Mouse (Mus musculus) heart, embryonic 15.5 days (tissue): Measurements from ENCODE around the gene Wfdc15a. TPM values are rescaled to one million over a fixed set of nuclear protein-coding genes. Genes with fewer than 3 reads are reported as not detected.

ENCODE experiments used
- ATAC-seq: fragments of 200-750 bp; cut with Nextera tagmentation; replicated peaks from 2 replicates; pipeline ENCODE4 v1.8.0; 2017; ENCODE audit warnings: low read depth, moderate TSS enrichment; ENCODE audit not compliant: insufficient number of reproducible peaks, insufficient read depth, low FRiP score
- H3K27ac ChIP-seq: fragments of 300-500 bp; sonication (generic); 2 replicates; pipeline ENCODE4 v1.5.1; 2015; ENCODE audit warnings: mild to moderate bottlenecking, inconsistent platforms
- H3K27me3 ChIP-seq: fragments of 300-500 bp; sonication (generic); 2 replicates; pipeline ENCODE4 v1.6.1; 2015; ENCODE audit warnings: inconsistent platforms
- H3K36me3 ChIP-seq: fragments of 300-500 bp; sonication (generic); 2 replicates; pipeline ENCODE4 v1.6.1; 2015; ENCODE audit warnings: mild to moderate bottlenecking, inconsistent platforms
- H3K4me1 ChIP-seq: fragments of 300-500 bp; sonication (generic); replicated peaks from 2 replicates; pipeline ENCODE4 v1.6.1; 2015; ENCODE audit warnings: inconsistent platforms
- H3K4me2 ChIP-seq: fragments of 300-500 bp; sonication (generic); 2 replicates; pipeline ENCODE4 v1.6.1; 2015; ENCODE audit warnings: inconsistent platforms, mild to moderate bottlenecking, moderate library complexity
- H3K4me3 ChIP-seq: fragments of 300-500 bp; sonication (generic); 2 replicates; pipeline ENCODE4 v1.5.1; 2015; ENCODE audit warnings: mild to moderate bottlenecking, inconsistent platforms
- H3K9ac ChIP-seq: fragments of 300-500 bp; sonication (generic); 2 replicates; pipeline ENCODE4 v1.6.1; 2015; ENCODE audit warnings: mild to moderate bottlenecking, inconsistent platforms
- H3K9me3 ChIP-seq: fragments of 300-500 bp; sonication (generic); replicated peaks from 2 replicates; pipeline ENCODE4 v1.6.1; 2016; ENCODE audit warnings: inconsistent platforms
- WGBS: fragments of 180-500 bp; shearing (Covaris S2); methylation state at CpG from one replicate; pipeline ENCODE4 v1.1.7; 2015; ENCODE audit warnings: mixed read lengths; 5-methylcytosine and 5-hydroxymethylcytosine counted together
- polyA plus RNA-seq: library from polyadenylated mRNA; unstranded; fragments of >200 nt; fragmentation: Nextera tagmentation; extraction: Ambion mirVana; gene quantifications from 2 replicates; pipeline ENCODE4 v1.2.1, GENCODE M21; 2015

Gene Wfdc15a
- polyA plus RNA-seq, 1 experiment from 2014 or later = not detected

GRCm38 (mm10) chr2:164175850-164176249 is 24.1 kb downstream of the Wfdc15a start:
- no peaks in the 10 kb centered on the region for H3K9me3 ChIP-seq
- H3K4me3 ChIP-seq = no peak overlapping the region
- H3K4me2 ChIP-seq = no peak overlapping the region
- WGBS = 75% methylated on average over 3 of the region's 3 CpGs
- H3K27ac ChIP-seq = no peak overlapping the region
- peaks cover 34% of the 10 kb centered on the region for H3K27me3 ChIP-seq
- peaks cover 18% of the 10 kb centered on the region for H3K4me1 ChIP-seq
- H3K36me3 ChIP-seq = no peaks in the 10 kb centered on the region
- no peak for ATAC-seq
- no peak overlapping the region for H3K9ac ChIP-seq

- no peaks in the 10 kb centered on the region for H3K36me3 ChIP-seq
- no peak overlapping the region for H3K4me2 ChIP-seq
- WGBS = 69% methylated on average over 8 of the region's 8 CpGs
- H3K9me3 ChIP-seq = no peaks in the 10 kb centered on the region
- H3K27ac ChIP-seq = no peak overlapping the region
- H3K4me1 ChIP-seq = peaks cover 22% of the 10 kb centered on the region
- H3K4me3 ChIP-seq = no peak overlapping the region
- no peak overlapping the region for H3K9ac ChIP-seq
- no peak for ATAC-seq
- peaks cover 44% of the 10 kb centered on the region for H3K27me3 ChIP-seq
These were observed 25.1 kb downstream of the Wfdc15a start for GRCm38 (mm10) chr2:164174649-164175395.

- H3K4me3 ChIP-seq = no peak overlapping the region
- no peak for ATAC-seq
- no peaks in the 10 kb centered on the region for H3K9me3 ChIP-seq
- peaks cover 25% of the 10 kb centered on the region for H3K4me1 ChIP-seq
- H3K36me3 ChIP-seq = no peaks in the 10 kb centered on the region
- no peak overlapping the region for H3K4me2 ChIP-seq
- H3K9ac ChIP-seq = no peak overlapping the region
- WGBS = 31% methylated on average over 3 of the region's 3 CpGs
- H3K27me3 ChIP-seq = peaks cover 54% of the 10 kb centered on the region
- no peak overlapping the region for H3K27ac ChIP-seq
These were observed 26.5 kb downstream of the Wfdc15a start for GRCm38 (mm10) chr2:164173394-164173793.

- no peak within 1 kb of the TSS for H3K27ac ChIP-seq
- under 1% methylated on average over 29 of the region's 29 CpGs for WGBS
- peak within 1 kb of the TSS; percentile 39 for H3K4me3 ChIP-seq
These were observed 29.0 kb downstream of the Wfdc15a start, which contains the start of gene Kcns1 for GRCm38 (mm10) chr2:164170902-164171301. TSS of gene Kcns1 (minus strand) at chr2:164171113.

GRCm38 (mm10) chr2:164170326-164170725 is 29.6 kb downstream of the Wfdc15a start:
- Histone ChIP-seq H3K27ac (no peak overlapping the region), H3K9me3 (no peaks in the 10 kb centered on the region), H3K4me1 (peaks cover 34% of the 10 kb centered on the region), H3K9ac (no peak overlapping the region), H3K36me3 (no peaks in the 10 kb centered on the region), H3K4me2 (no peak overlapping the region), H3K27me3 (peaks cover 72% of the 10 kb centered on the region), H3K4me3 (0 out of 2 replicates have a peak overlapping the region, but pooled peaks have one; percentile 39)
- no peak for ATAC-seq
- 11% methylated on average over 11 of the region's 11 CpGs for WGBS

More at GRCm38 (mm10) chr2:164170902-164171301, 29.0 kb downstream of the Wfdc15a start, which contains the start of gene Kcns1:
- ATAC-seq = no peak
- Histone ChIP-seq H3K9ac (no peak within 1 kb of the TSS; the same call in 1 of the 2 replicates), H3K4me2 (peak within 1 kb of the TSS; percentile 63), H3K36me3 (no peaks in the 10 kb centered on the region), H3K4me1 (peaks cover 34% of the 10 kb centered on the region), H3K9me3 (no peaks in the 10 kb centered on the region), H3K27me3 (peaks cover 66% of the 10 kb centered on the region)

GRCm38 (mm10) chr2:164168571-164168946 is 31.4 kb downstream of the Wfdc15a start:
- no peak for ATAC-seq
- H3K36me3 ChIP-seq = no peaks in the 10 kb centered on the region
- H3K9me3 ChIP-seq = no peaks in the 10 kb centered on the region
- WGBS = 10% methylated on average over 42 of the region's 42 CpGs
- peak overlapping the region; percentile 62 for H3K4me2 ChIP-seq
- H3K9ac ChIP-seq = no peak overlapping the region
- H3K27ac ChIP-seq = no peak overlapping the region
- H3K4me1 ChIP-seq = peaks cover 26% of the 10 kb centered on the region
- H3K27me3 ChIP-seq = peaks cover 83% of the 10 kb centered on the region
- H3K4me3 ChIP-seq = peak overlapping the region; percentile 34

GRCm38 (mm10) chr2:164167752-164168570 is 32.0 kb downstream of the Wfdc15a start:
- Histone ChIP-seq H3K4me3 (peak overlapping the region; percentile 34), H3K4me2 (peak overlapping the region; percentile 62), H3K27ac (no peak overlapping the region), H3K27me3 (peaks cover 83% of the 10 kb centered on the region), H3K9me3 (no peaks in the 10 kb centered on the region), H3K4me1 (peaks cover 24% of the 10 kb centered on the region), H3K9ac (no peak overlapping the region), H3K36me3 (no peaks in the 10 kb centered on the region)
- 13% methylated on average over 90 of the region's 90 CpGs for WGBS
- ATAC-seq = 0 out of 2 replicates have a peak, but pooled peaks have one; percentile 8

- no peak for ATAC-seq
- Histone ChIP-seq H3K9ac (no peak overlapping the region), H3K4me1 (peaks cover 11% of the 10 kb centered on the region), H3K27ac (no peak overlapping the region), H3K4me3 (no peak overlapping the region), H3K36me3 (no peaks in the 10 kb centered on the region), H3K9me3 (no peaks in the 10 kb centered on the region), H3K4me2 (no peak overlapping the region), H3K27me3 (peaks cover 58% of the 10 kb centered on the region)
- 90% methylated on average over 5 of the region's 5 CpGs for WGBS
These were observed 35.0 kb downstream of the Wfdc15a start for GRCm38 (mm10) chr2:164164941-164165340.

GRCm38 (mm10) chr2:164161515-164162055 is 38.3 kb downstream of the Wfdc15a start:
- Histone ChIP-seq H3K9me3 (no peaks in the 10 kb centered on the region), H3K4me3 (no peak overlapping the region), H3K4me2 (no peak overlapping the region), H3K27ac (no peak overlapping the region), H3K36me3 (no peaks in the 10 kb centered on the region), H3K4me1 (no peaks in the 10 kb centered on the region), H3K27me3 (peaks cover 24% of the 10 kb centered on the region), H3K9ac (no peak overlapping the region)
- ATAC-seq = no peak
- 77% methylated on average over 11 of the region's 11 CpGs for WGBS

- no peak for ATAC-seq
- no peaks in the 10 kb centered on the region for H3K27me3 ChIP-seq
- WGBS = 93% methylated on average over 2 of the region's 2 CpGs
- H3K27ac ChIP-seq = no peak overlapping the region
- H3K36me3 ChIP-seq = peaks cover 4% of the 10 kb centered on the region
- H3K9me3 ChIP-seq = no peaks in the 10 kb centered on the region
- H3K4me3 ChIP-seq = no peak overlapping the region
- H3K4me1 ChIP-seq = no peaks in the 10 kb centered on the region
- H3K9ac ChIP-seq = no peak overlapping the region
- H3K4me2 ChIP-seq = no peak overlapping the region
These were observed 41.1 kb downstream of the Wfdc15a start for GRCm38 (mm10) chr2:164158838-164159237.

GRCm38 (mm10) chr2:164156158-164156557 is 43.8 kb downstream of the Wfdc15a start:
- WGBS = 86% methylated on average over 7 of the region's 7 CpGs
- Histone ChIP-seq H3K4me3 (no peak overlapping the region), H3K4me2 (no peak overlapping the region), H3K27me3 (no peaks in the 10 kb centered on the region), H3K4me1 (no peaks in the 10 kb centered on the region), H3K9me3 (no peaks in the 10 kb centered on the region), H3K9ac (no peak overlapping the region), H3K36me3 (peaks cover 26% of the 10 kb centered on the region), H3K27ac (no peak overlapping the region)
- ATAC-seq = no peak
